Mouse (Mus musculus): ENCODE results near the gene Cs.
"Not testable (repeated sequence)": the region's sequence is repeated elsewhere in the genome, so short reads cannot be mapped to it uniquely, and the experiment has no call there.

Cs gene

GRCm38 (mm10) chr10:128337306-128338181, at the start of gene Cs:
TSS of gene Cs (plus strand) at chr10:128337734.
- DNase-seq (ENCODE audit: low read depth, low spot score) = peak; percentile 98

GRCm38 (mm10) chr10:128290594-128290993, 46.9 kb upstream of the Cs start:
- not testable (repeated sequence) for DNase-seq (ENCODE audit: low read depth, low spot score)

- DNase-seq (ENCODE audit: low read depth, low spot score) = no peak
Measured at GRCm38 (mm10) chr10:128296370-128297090, 41.0 kb upstream of the Cs start.

- DNase-seq (ENCODE audit: low read depth, low spot score) = no peak
Measured at GRCm38 (mm10) chr10:128297221-128297620, 40.3 kb upstream of the Cs start.

- no peak for DNase-seq (ENCODE audit: low read depth, low spot score)
Measured at GRCm38 (mm10) chr10:128297622-128298021, 39.9 kb upstream of the Cs start.

GRCm38 (mm10) chr10:128298243-128298642, 39.3 kb upstream of the Cs start:
- no peak for DNase-seq (ENCODE audit: low read depth, low spot score)

- DNase-seq (ENCODE audit: low read depth, low spot score) = no peak
Measured at GRCm38 (mm10) chr10:128298702-128299171, 38.8 kb upstream of the Cs start, which contains the start of gene Il23a. TSS of gene Il23a (minus strand) at chr10:128298752.

GRCm38 (mm10) chr10:128302357-128302756, 35.2 kb upstream of the Cs start:
- no peak for DNase-seq (ENCODE audit: low read depth, low spot score)

GRCm38 (mm10) chr10:128302785-128303125, 34.8 kb upstream of the Cs start:
- no peak for DNase-seq (ENCODE audit: low read depth, low spot score)

GRCm38 (mm10) chr10:128303126-128304021, 34.2 kb upstream of the Cs start, which contains the start of gene Pan2:
TSS of gene Pan2 (plus strand) at chr10:128303335.
- DNase-seq (ENCODE audit: low read depth, low spot score) = peak; percentile 99

GRCm38 (mm10) chr10:128309654-128310053, 27.9 kb upstream of the Cs start:
- no peak for DNase-seq (ENCODE audit: low read depth, low spot score)

- no peak for DNase-seq (ENCODE audit: low read depth, low spot score)
Measured at GRCm38 (mm10) chr10:128310177-128310576, 27.4 kb upstream of the Cs start.

- DNase-seq (ENCODE audit: low read depth, low spot score) = no peak
Measured at GRCm38 (mm10) chr10:128310902-128311301, 26.6 kb upstream of the Cs start.

GRCm38 (mm10) chr10:128315578-128315977, 22.0 kb upstream of the Cs start:
- no peak for DNase-seq (ENCODE audit: low read depth, low spot score)

- no peak for DNase-seq (ENCODE audit: low read depth, low spot score)
Measured at GRCm38 (mm10) chr10:128321641-128322040, 15.9 kb upstream of the Cs start.

- DNase-seq (ENCODE audit: low read depth, low spot score) = peak; percentile 97
Measured at GRCm38 (mm10) chr10:128322141-128323108, 15.1 kb upstream of the Cs start, which contains the start of gene Cnpy2. TSS of gene Cnpy2 (plus strand) at chr10:128322459.

GRCm38 (mm10) chr10:128323516-128323915, 14.0 kb upstream of the Cs start:
- no peak for DNase-seq (ENCODE audit: low read depth, low spot score)

- DNase-seq (ENCODE audit: low read depth, low spot score) = no peak
Measured at GRCm38 (mm10) chr10:128326825-128327224, 10.7 kb upstream of the Cs start.

GRCm38 (mm10) chr10:128327610-128328009, 9.9 kb upstream of the Cs start:
- no peak for DNase-seq (ENCODE audit: low read depth, low spot score)

Measured in forelimb bud, embryonic 11.5 days (tissue).